Mouse (Mus musculus): ENCODE measurements around the gene Cd81. TPM values are rescaled to one million over a fixed set of nuclear protein-coding genes. Genes with fewer than 3 reads are reported as not detected.

Gene Cd81
- polyA plus RNA-seq, 2 experiments: 48.0 to 120 TPM

- Histone ChIP-seq H3K4me3 (ENCODE audit: insufficient read depth in 1 of 2, low read depth in 2 of 2, low read length in 2 of 2) (no peak overlapping the region), H3K36me3 (replicated peaks; ENCODE audit: control insufficient read depth, insufficient read depth, low read depth) (no peaks in the 10 kb centered on the region), H3K27ac (no peak overlapping the region), H3K9me3 (ENCODE audit: control insufficient read depth, low read length) (no peaks in the 10 kb centered on the region), H3K4me1 (replicated peaks; ENCODE audit: control insufficient read depth in 2 of 2, insufficient read depth in 2 of 2, low read length in 1 of 2) (no peaks in the 10 kb centered on the region), H3K9ac (replicated peaks) (no peak overlapping the region), H3K27me3 (ENCODE audit: control insufficient read depth, insufficient read depth, low read length) (no peaks in the 10 kb centered on the region; the same call in 1 of the 2 replicates), H3K4me2 (ENCODE audit: low read depth) (no peak overlapping the region)
- TF ChIP-seq CTCF (IDR thresholded peaks at IDR 0.05; ENCODE audit: low read depth): no peak
- TF ChIP-seq EP300 (IDR thresholded peaks at IDR 0.05; ENCODE audit: low read depth): no peak
- WGBS (ENCODE audit: insufficient replicate concordance): 43% methylated on average over 3 of the region's 3 CpGs
- no peak for DNase-seq (ENCODE audit: low read depth in 3 of 3, low spot score in 3 of 3)
- ATAC-seq (ENCODE audit: insufficient read depth): no peak
Observed at GRCm38 (mm10) chr7:143093847-143094246, 41.3 kb downstream of the Cd81 start.

- Histone ChIP-seq H3K9ac (replicated peaks) (no peak within 1 kb of the TSS), H3K4me2 (ENCODE audit: low read depth) (no peak within 1 kb of the TSS), H3K9me3 (ENCODE audit: control insufficient read depth, low read length) (no peaks in the 10 kb centered on the region), H3K4me3 (ENCODE audit: insufficient read depth in 1 of 2, low read depth in 2 of 2, low read length in 2 of 2) (no peak within 1 kb of the TSS), H3K27ac (no peak within 1 kb of the TSS), H3K4me1 (replicated peaks; ENCODE audit: control insufficient read depth in 2 of 2, insufficient read depth in 2 of 2, low read length in 1 of 2) (no peaks in the 10 kb centered on the region), H3K36me3 (replicated peaks; ENCODE audit: control insufficient read depth, insufficient read depth, low read depth) (no peaks in the 10 kb centered on the region), H3K27me3 (ENCODE audit: control insufficient read depth, insufficient read depth, low read length) (no peaks in the 10 kb centered on the region; the same call in 1 of the 2 replicates)
- 33% methylated on average over 10 of the region's 10 CpGs for WGBS (ENCODE audit: insufficient replicate concordance)
- no peak for DNase-seq (ENCODE audit: low read depth in 3 of 3, low spot score in 3 of 3)
- ATAC-seq (ENCODE audit: insufficient read depth): no peak
- peak; percentile 86 for TF ChIP-seq CTCF (IDR thresholded peaks at IDR 0.05; ENCODE audit: low read depth)
- TF ChIP-seq EP300 (IDR thresholded peaks at IDR 0.05; ENCODE audit: low read depth): no peak
Observed at GRCm38 (mm10) chr7:143094592-143095553, 42.3 kb downstream of the Cd81 start, which contains the start of gene Trpm5. TSS of gene Trpm5 (minus strand) at chr7:143094642.

- WGBS (ENCODE audit: insufficient replicate concordance): 6% methylated on average over 1 of the region's 1 CpGs
- Histone ChIP-seq H3K27me3 (ENCODE audit: control insufficient read depth, insufficient read depth, low read length) (no peaks in the 10 kb centered on the region; the same call in 1 of the 2 replicates), H3K9me3 (ENCODE audit: control insufficient read depth, low read length) (no peaks in the 10 kb centered on the region), H3K4me1 (replicated peaks; ENCODE audit: control insufficient read depth in 2 of 2, insufficient read depth in 2 of 2, low read length in 1 of 2) (no peaks in the 10 kb centered on the region), H3K4me2 (ENCODE audit: low read depth) (no peak overlapping the region), H3K9ac (replicated peaks) (no peak overlapping the region), H3K27ac (no peak overlapping the region), H3K36me3 (replicated peaks; ENCODE audit: control insufficient read depth, insufficient read depth, low read depth) (no peaks in the 10 kb centered on the region), H3K4me3 (ENCODE audit: insufficient read depth in 1 of 2, low read depth in 2 of 2, low read length in 2 of 2) (no peak overlapping the region)
- DNase-seq (ENCODE audit: low read depth in 3 of 3, low spot score in 3 of 3) (no peak), ATAC-seq (ENCODE audit: insufficient read depth) (no peak)
- no peak for TF ChIP-seq EP300 (IDR thresholded peaks at IDR 0.05; ENCODE audit: low read depth)
- no peak for TF ChIP-seq CTCF (IDR thresholded peaks at IDR 0.05; ENCODE audit: low read depth)
Observed at GRCm38 (mm10) chr7:143095554-143095907, 43.0 kb downstream of the Cd81 start.

- Histone ChIP-seq H3K4me3 (ENCODE audit: insufficient read depth in 1 of 2, low read depth in 2 of 2, low read length in 2 of 2) (no peak overlapping the region), H3K36me3 (replicated peaks; ENCODE audit: control insufficient read depth, insufficient read depth, low read depth) (no peaks in the 10 kb centered on the region), H3K9me3 (ENCODE audit: control insufficient read depth, low read length) (no peaks in the 10 kb centered on the region), H3K4me2 (ENCODE audit: low read depth) (no peak overlapping the region), H3K4me1 (replicated peaks; ENCODE audit: control insufficient read depth in 2 of 2, insufficient read depth in 2 of 2, low read length in 1 of 2) (no peaks in the 10 kb centered on the region), H3K9ac (replicated peaks) (no peak overlapping the region), H3K27ac (no peak overlapping the region), H3K27me3 (ENCODE audit: control insufficient read depth, insufficient read depth, low read length) (no peaks in the 10 kb centered on the region; the same call in 1 of the 2 replicates)
- WGBS (ENCODE audit: insufficient replicate concordance): 39% methylated on average over 4 of the region's 4 CpGs
- ATAC-seq (ENCODE audit: insufficient read depth): no peak
- no peak for DNase-seq (ENCODE audit: low read depth in 3 of 3, low spot score in 3 of 3)
- TF ChIP-seq CTCF (IDR thresholded peaks at IDR 0.05; ENCODE audit: low read depth): no peak
Observed at GRCm38 (mm10) chr7:143100759-143101158, 48.2 kb downstream of the Cd81 start.

GRCm38 (mm10) chr7:143105258-143105897 lies 52.8 kb downstream of the Cd81 start:
- peaks cover 27% of the 10 kb centered on the region for H3K27me3 ChIP-seq (ENCODE audit: control insufficient read depth, insufficient read depth, low read length)
- ATAC-seq (ENCODE audit: insufficient read depth): no peak
- TF ChIP-seq CTCF (IDR thresholded peaks at IDR 0.05; ENCODE audit: low read depth) (no peak), EP300 (IDR thresholded peaks at IDR 0.05; ENCODE audit: low read depth) (no peak)

More at GRCm38 (mm10) chr7:143105258-143105897, 52.8 kb downstream of the Cd81 start:
- H3K27ac ChIP-seq: no peak overlapping the region
- no peak for DNase-seq (ENCODE audit: low read depth in 3 of 3, low spot score in 3 of 3)
- no peaks in the 10 kb centered on the region for H3K4me1 ChIP-seq (replicated peaks; ENCODE audit: control insufficient read depth in 2 of 2, insufficient read depth in 2 of 2, low read length in 1 of 2)
- H3K36me3 ChIP-seq (replicated peaks; ENCODE audit: control insufficient read depth, insufficient read depth, low read depth): no peaks in the 10 kb centered on the region
- H3K9me3 ChIP-seq (ENCODE audit: control insufficient read depth, low read length): no peaks in the 10 kb centered on the region
- H3K9ac ChIP-seq (replicated peaks): no peak overlapping the region
- no peak overlapping the region for H3K4me3 ChIP-seq (ENCODE audit: insufficient read depth in 1 of 2, low read depth in 2 of 2, low read length in 2 of 2)
- H3K4me2 ChIP-seq (ENCODE audit: low read depth): no peak overlapping the region
- 45% methylated on average over 11 of the region's 11 CpGs for WGBS (ENCODE audit: insufficient replicate concordance)
